Mouse (Mus musculus): ENCODE measurements around the gene Rorc.

GRCm38 (mm10) chr3:94434305-94434704 is 61.7 kb downstream of the Rorc start:
- no peak for TF ChIP-seq CTCF (IDR thresholded peaks at IDR 0.05; ENCODE audit: low read depth, low read length)
- TF ChIP-seq POLR2AphosphoS5 (IDR thresholded peaks at IDR 0.05; ENCODE audit: insufficient replicate concordance, low read depth, low read length) = no peak
- no peak for TF ChIP-seq GATA1 (IDR thresholded peaks at IDR 0.05; ENCODE audit: borderline replicate concordance, low read length)
- no peak for TF ChIP-seq TAL1 (conservative IDR thresholded peaks at IDR 0.05; ENCODE audit: low read depth, low read length)
- no peak for TF ChIP-seq GATA2 (IDR thresholded peaks at IDR 0.05; ENCODE audit: borderline replicate concordance, low read depth, low read length)
